Mouse (Mus musculus) embryonic facial prominence, embryonic 13.5 days (tissue): ENCODE measurements around the gene Odr4. TPM values are rescaled to one million over a fixed set of nuclear protein-coding genes. Genes with fewer than 3 reads are reported as not detected.

Experiments
- ATAC-seq: fragments of 200-750 bp; cut with Nextera tagmentation; 2 replicates; pipeline ENCODE4 v1.8.0; 2017; ENCODE audit warnings: low read depth; ENCODE audit not compliant: insufficient number of reproducible peaks, insufficient read depth, low FRiP score, low TSS enrichment
- H3K27ac ChIP-seq: fragments of 300-500 bp; sonication (generic); 2 replicates; pipeline ENCODE4 v1.5.1; 2015; ENCODE audit warnings: moderate library complexity, mild to moderate bottlenecking, inconsistent platforms
- H3K27me3 ChIP-seq: fragments of 300-500 bp; sonication (generic); 2 replicates; pipeline ENCODE4 v1.6.1; 2015; ENCODE audit warnings: mild to moderate bottlenecking, inconsistent platforms
- H3K36me3 ChIP-seq: fragments of 300-500 bp; sonication (generic); 2 replicates; pipeline ENCODE4 v1.6.1; 2015; ENCODE audit warnings: mild to moderate bottlenecking, inconsistent platforms
- H3K4me1 ChIP-seq: fragments of 300-500 bp; sonication (generic); 2 replicates; pipeline ENCODE4 v1.6.1; 2015; ENCODE audit warnings: inconsistent platforms
- H3K4me2 ChIP-seq: fragments of 300-500 bp; sonication (generic); 2 replicates; pipeline ENCODE4 v1.6.1; 2015; ENCODE audit warnings: moderate library complexity, mild to moderate bottlenecking, inconsistent platforms
- H3K4me3 ChIP-seq: fragments of 300-500 bp; sonication (generic); 2 replicates; pipeline ENCODE4 v1.5.1; 2015; ENCODE audit warnings: mild to moderate bottlenecking, inconsistent platforms
- H3K9ac ChIP-seq: fragments of 300-500 bp; sonication (generic); 2 replicates; pipeline ENCODE4 v1.6.1; 2015; ENCODE audit warnings: mild to moderate bottlenecking, inconsistent platforms
- H3K9me3 ChIP-seq: fragments of 300-500 bp; sonication (generic); 2 replicates; pipeline ENCODE4 v1.6.1; 2016; ENCODE audit warnings: inconsistent platforms
- whole genome bisulfite sequencing: fragments of 180-500 bp; shearing (Covaris S2); methylation state at CpG from one replicate; pipeline ENCODE4 v1.1.7; 2015; ENCODE audit warnings: mixed read lengths; 5-methylcytosine and 5-hydroxymethylcytosine counted together
- polyA plus RNA-seq: library from polyadenylated mRNA; unstranded; fragments of >200 nt; fragmentation: Nextera tagmentation; extraction: Ambion mirVana; gene quantifications from 2 replicates; pipeline ENCODE4 v1.2.1, GENCODE M21; 2015

The Odr4 gene
- polyA plus RNA-seq, 1 experiment from 2014 or later: 45.5 TPM

DNA sequence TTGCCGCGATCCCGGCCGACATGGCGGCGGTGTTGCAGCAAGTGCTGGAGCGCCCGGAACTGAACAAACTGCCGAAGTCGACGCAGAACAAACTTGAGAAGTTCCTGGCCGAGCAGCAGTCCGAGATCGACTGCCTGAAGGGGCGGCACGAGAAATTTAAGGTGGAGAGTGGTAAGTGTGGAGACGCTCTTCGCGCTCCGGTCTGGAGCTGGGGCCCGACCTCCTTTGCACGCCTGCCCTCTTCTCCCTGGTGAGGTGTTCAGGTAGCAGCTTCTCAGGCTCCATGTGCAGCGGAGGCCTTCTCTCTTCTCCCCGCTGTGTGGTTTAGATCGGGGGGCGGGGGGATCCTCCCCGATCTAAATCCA, 590 bp upstream of the Odr4 start:
- WGBS: 0% methylated on average over 27 of the region's 27 CpGs
- Histone ChIP-seq H3K9me3 (no peaks in the 10 kb centered on the region), H3K27me3 (no peaks in the 10 kb centered on the region), H3K27ac (peak overlapping the region; percentile 94), H3K36me3 (peaks cover 35% of the 10 kb centered on the region), H3K4me3 (peak overlapping the region; percentile 81), H3K9ac (peak overlapping the region; percentile 87), H3K4me2 (peak overlapping the region; percentile 64), H3K4me1 (peaks cover 8% of the 10 kb centered on the region)
- peak; percentile 57 for ATAC-seq

DNA sequence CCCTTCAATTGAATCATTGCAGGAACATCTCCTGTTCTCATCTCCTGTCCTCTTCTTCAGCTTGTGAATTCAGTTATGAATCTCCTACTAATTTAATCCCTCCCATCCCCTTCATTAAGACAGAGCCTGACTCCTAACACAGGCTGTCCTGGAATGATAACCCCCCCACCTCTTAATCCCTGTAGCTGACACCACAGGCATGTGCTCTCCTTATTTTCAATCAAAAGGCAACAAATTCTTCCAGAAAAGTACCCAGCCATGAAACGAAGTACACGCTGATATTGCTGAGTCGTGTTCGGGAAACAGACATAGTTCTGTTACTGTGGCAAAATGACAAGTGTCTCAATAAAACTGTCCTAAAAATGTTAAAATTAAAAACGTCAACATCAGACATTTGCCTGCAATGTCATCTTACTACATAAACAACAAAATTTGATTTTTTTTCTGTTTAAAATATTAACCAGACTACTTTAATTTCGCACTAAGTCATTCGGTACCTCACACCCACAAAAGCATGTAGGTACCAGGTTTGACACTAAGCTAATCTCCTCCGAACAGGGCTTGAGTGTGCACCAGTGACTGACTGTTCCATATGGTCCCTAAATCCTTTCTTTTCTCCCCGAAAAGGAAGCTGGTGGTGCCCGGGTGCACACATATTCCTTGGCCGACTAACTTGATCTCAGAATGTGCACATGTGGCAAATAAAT, 796 bp downstream of the Odr4 start:
- Histone ChIP-seq H3K27me3 (no peaks in the 10 kb centered on the region), H3K27ac (peak overlapping the region; percentile 94), H3K9ac (peak overlapping the region; percentile 78), H3K9me3 (no peaks in the 10 kb centered on the region), H3K36me3 (peaks cover 39% of the 10 kb centered on the region), H3K4me1 (peaks cover 8% of the 10 kb centered on the region), H3K4me3 (peak overlapping the region; percentile 81), H3K4me2 (peak overlapping the region; percentile 63)
- 24% methylated on average over 11 of the region's 11 CpGs for WGBS
- ATAC-seq: peak; percentile 6; the same call in 1 of the 2 replicates

DNA sequence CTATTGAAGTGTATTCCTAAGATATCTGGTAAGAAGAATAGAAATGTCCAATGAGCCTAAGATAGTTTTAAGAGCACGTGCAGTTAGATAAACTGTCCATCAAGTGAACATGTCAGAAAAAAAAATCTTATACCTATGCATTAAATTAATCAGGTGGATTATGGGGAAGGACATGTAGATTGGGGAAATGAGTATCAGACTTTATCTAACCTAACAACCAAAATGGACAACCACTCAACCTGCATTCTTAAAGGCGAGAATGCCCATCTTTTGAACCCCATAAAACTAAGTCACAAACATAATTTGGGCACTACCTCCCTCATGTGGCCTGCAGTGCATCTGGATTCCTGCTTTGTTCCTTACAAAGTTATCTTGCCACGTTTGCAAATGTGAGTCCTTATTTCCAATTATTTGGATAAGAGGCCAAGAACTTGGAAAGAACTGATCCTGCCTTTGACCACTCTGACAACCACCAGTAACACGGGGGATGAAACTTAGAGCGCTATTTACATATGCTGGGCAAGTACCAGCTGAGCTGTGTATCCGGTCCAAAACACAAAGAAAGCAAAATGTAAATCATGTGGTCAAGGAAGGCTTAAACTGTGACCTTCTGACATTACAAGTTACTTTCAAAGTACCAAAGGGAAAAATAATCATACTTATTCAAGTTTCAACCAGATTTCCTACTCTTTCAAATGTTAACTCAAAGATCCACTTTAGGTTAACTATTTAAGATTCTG, 3.3 kb downstream of the Odr4 start:
- H3K9me3 ChIP-seq: no peaks in the 10 kb centered on the region
- WGBS: 93% methylated on average over 6 of the region's 6 CpGs
- no peak overlapping the region for H3K4me2 ChIP-seq
- no peak overlapping the region for H3K9ac ChIP-seq
- no peaks in the 10 kb centered on the region for H3K27me3 ChIP-seq
- no peak for ATAC-seq
- H3K36me3 ChIP-seq: peaks cover 32% of the 10 kb centered on the region
- no peak overlapping the region for H3K27ac ChIP-seq
- peaks cover 4% of the 10 kb centered on the region for H3K4me1 ChIP-seq
- H3K4me3 ChIP-seq: no peak overlapping the region

DNA sequence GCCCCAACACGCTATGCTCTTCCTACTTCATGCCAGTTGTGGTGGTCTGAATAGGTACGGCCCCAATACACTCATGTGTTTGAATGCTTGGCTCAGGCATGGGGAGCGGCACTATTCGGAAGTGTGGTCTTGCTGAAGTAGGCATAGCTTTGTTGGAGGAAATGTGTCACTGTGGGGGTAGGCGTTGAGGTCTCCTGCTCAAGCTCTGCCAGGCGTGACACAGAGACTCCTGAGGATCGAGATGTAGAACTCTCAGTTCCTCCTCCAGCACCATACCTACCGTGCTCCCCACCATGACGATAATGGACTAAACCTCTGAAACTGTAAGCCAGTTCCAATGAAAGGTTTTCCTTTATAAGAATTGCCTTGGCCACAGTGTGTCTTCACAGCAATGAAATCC, 5.3 kb downstream of the Odr4 start:
- WGBS: 95% methylated on average over 9 of the region's 9 CpGs
- peaks cover 45% of the 10 kb centered on the region for H3K36me3 ChIP-seq
- H3K4me3 ChIP-seq: no peak overlapping the region

DNA sequence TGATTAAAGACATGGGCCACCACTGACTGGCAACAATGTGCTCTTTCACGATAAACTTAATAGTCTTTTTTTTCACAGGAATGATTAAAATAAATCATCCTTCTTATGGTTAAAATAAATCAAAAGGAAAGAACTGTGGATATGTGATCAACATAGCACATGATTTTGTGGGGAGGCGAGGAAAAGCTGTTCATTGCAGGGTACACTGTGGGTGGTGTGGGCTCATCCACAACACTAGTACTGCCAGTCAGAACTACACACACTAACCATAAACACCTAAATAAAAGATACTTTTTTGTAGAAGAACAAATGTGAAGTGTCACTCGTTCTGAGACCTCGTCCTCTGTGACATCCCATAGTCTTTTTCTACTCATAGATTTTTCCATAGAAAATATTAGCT, 8.7 kb downstream of the Odr4 start:
- no peaks in the 10 kb centered on the region for H3K4me1 ChIP-seq
- no peaks in the 10 kb centered on the region for H3K9me3 ChIP-seq
- H3K9ac ChIP-seq: no peak overlapping the region
- H3K27me3 ChIP-seq: no peaks in the 10 kb centered on the region
- H3K36me3 ChIP-seq: peaks cover 54% of the 10 kb centered on the region
- WGBS: 95% methylated on average over 4 of the region's 4 CpGs
- no peak for ATAC-seq
- H3K27ac ChIP-seq: no peak overlapping the region
- no peak overlapping the region for H3K4me3 ChIP-seq
- no peak overlapping the region for H3K4me2 ChIP-seq

More for the DNA sequence above, 5.3 kb downstream of the Odr4 start:
- no peak overlapping the region for H3K4me2 ChIP-seq
- H3K9me3 ChIP-seq: no peaks in the 10 kb centered on the region
- no peaks in the 10 kb centered on the region for H3K27me3 ChIP-seq
- H3K27ac ChIP-seq: no peak overlapping the region
- H3K9ac ChIP-seq: no peak overlapping the region
- no peak for ATAC-seq
- peaks cover 4% of the 10 kb centered on the region for H3K4me1 ChIP-seq

DNA sequence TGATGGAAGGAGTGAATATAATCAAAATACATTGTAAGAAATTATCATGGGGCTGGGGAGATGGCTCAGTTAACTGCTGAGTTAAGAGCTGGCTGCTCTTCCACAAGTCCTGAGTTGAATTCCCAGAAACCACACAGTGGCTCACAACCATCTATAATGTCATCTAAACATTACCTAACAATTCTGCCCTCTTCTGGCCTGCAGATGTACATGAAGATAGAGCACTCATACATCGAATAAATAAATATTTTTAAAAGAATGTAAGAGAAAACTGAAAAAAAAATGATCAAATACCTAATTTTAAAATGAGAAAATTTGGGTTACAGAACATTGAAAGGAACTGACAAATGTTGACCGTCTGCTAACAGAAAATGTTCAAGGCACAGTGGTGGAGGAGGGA, 18.6 kb downstream of the Odr4 start:
- WGBS: 83% methylated on average over 2 of the region's 2 CpGs
- Histone ChIP-seq H3K4me1 (no peaks in the 10 kb centered on the region), H3K4me2 (no peak overlapping the region), H3K4me3 (no peak overlapping the region), H3K9ac (no peak overlapping the region), H3K27me3 (no peaks in the 10 kb centered on the region), H3K36me3 (peaks cover 28% of the 10 kb centered on the region), H3K27ac (no peak overlapping the region), H3K9me3 (no peaks in the 10 kb centered on the region)
- no peak for ATAC-seq

DNA sequence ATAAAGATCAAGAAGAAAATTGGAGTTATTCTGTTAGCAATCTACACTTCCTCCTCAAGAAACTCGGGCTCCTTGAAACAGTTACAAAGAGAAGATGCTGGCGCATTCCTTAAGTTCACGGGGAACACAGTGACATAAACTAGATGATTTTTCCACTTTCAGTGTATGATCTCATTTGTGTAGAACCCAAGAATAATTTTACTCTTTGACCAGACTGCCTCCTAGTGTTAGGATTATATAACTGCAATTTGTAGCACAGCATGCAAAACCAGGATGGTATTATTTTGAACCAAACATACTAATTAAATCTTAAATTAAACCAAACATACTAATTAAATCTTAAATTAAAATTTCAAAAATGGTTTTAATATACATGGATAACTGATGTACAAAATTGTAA, 20.0 kb downstream of the Odr4 start:
- H3K4me1 ChIP-seq: no peaks in the 10 kb centered on the region
- ATAC-seq: no peak
- no peak overlapping the region for H3K4me2 ChIP-seq
- no peak overlapping the region for H3K27ac ChIP-seq
- 77% methylated on average over 3 of the region's 3 CpGs for WGBS
- no peaks in the 10 kb centered on the region for H3K27me3 ChIP-seq
- H3K9me3 ChIP-seq: no peaks in the 10 kb centered on the region
- H3K36me3 ChIP-seq: peaks cover 25% of the 10 kb centered on the region
- no peak overlapping the region for H3K9ac ChIP-seq
- no peak overlapping the region for H3K4me3 ChIP-seq

DNA sequence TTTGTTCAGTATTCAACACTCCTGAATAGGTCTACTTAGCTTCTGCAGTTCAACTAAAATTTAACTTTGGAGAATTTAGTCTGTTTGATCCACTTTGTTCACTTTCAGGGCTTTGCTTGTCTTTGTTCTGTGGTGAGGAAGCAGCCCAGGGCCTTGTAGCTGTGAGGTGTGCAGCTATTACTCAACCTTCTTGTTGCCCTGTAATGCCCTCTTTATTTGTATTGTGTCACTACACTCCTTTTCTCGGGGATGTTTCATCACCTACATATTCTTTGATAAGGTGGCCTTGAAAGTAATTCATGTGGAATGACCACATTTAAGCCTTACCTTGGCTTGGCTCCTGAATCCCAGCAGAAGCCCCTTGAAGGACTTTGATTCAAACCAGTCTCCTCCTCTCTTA, 32.0 kb downstream of the Odr4 start:
- H3K9ac ChIP-seq: no peak overlapping the region
- ATAC-seq: no peak
- H3K27me3 ChIP-seq: no peaks in the 10 kb centered on the region
- H3K36me3 ChIP-seq: peaks cover 33% of the 10 kb centered on the region
- H3K4me2 ChIP-seq: no peak overlapping the region
- no peaks in the 10 kb centered on the region for H3K9me3 ChIP-seq
- H3K4me3 ChIP-seq: no peak overlapping the region
- 95% methylated on average over 1 of the region's 1 CpGs for WGBS
- H3K4me1 ChIP-seq: no peaks in the 10 kb centered on the region
- H3K27ac ChIP-seq: no peak overlapping the region

DNA sequence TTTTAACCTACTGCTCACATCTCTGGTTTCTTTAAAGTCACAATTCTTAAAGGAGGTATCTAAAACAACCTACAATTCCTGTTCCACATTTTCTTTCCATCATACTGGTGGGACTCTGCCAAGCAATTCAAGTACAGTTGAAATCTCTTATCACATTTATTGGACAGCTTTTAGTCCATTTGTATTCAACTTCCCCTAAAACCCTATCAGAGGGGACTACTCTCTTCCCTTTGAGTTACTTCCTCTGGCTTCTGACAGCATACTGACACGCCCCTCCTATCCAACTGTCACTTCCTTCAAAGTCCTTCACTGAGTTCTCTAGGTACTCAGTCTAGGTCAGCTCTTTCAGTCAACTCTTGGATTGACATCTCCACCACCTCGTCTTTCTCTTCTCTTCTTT, 57.8 kb downstream of the Odr4 start:
- no peak overlapping the region for H3K9ac ChIP-seq
- ATAC-seq: no peak
- H3K36me3 ChIP-seq: no peaks in the 10 kb centered on the region
- no peaks in the 10 kb centered on the region for H3K9me3 ChIP-seq
- H3K4me3 ChIP-seq: no peak overlapping the region
- no peak overlapping the region for H3K27ac ChIP-seq
- H3K4me1 ChIP-seq: no peaks in the 10 kb centered on the region
- no peak overlapping the region for H3K4me2 ChIP-seq
- 61% methylated on average over 2 of the region's 2 CpGs for WGBS
- H3K27me3 ChIP-seq: no peaks in the 10 kb centered on the region

DNA sequence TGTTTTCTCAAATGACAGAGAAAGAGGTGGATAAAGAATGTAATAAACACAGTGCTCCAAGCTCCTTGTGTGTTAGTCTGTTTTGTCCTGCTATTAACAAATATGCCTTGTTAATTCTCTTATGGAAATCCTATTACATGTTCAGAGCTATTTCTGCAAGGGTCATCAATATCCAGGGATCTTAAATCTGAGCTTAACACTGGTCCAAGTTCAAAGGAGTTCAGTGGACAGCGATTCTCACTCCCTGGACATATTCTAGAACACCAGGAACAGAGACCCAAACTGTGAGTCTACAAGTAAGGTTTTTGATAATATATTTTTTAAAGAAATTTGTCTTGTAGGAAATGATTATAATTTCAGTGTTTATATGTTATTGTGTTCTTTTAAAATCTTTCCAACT, 73.7 kb downstream of the Odr4 start, which contains the start of gene Pdc:
Gene Pdc (plus strand): TSS at position 213 of the 400 bp plus-strand sequence.
- no peak within 1 kb of the TSS for H3K9ac ChIP-seq
- H3K4me3 ChIP-seq: no peak within 1 kb of the TSS
- WGBS: 90% methylated on average over 1 of the region's 1 CpGs
- H3K36me3 ChIP-seq: no peaks in the 10 kb centered on the region
- no peaks in the 10 kb centered on the region for H3K9me3 ChIP-seq
- H3K27ac ChIP-seq: no peak within 1 kb of the TSS
- ATAC-seq: no peak
- H3K4me1 ChIP-seq: no peaks in the 10 kb centered on the region
- no peak within 1 kb of the TSS for H3K4me2 ChIP-seq
- no peaks in the 10 kb centered on the region for H3K27me3 ChIP-seq
